Mouse (Mus musculus) central nervous system, embryonic 14 days (tissue): ENCODE data around the gene Slfn4. TPM values are rescaled to one million over a fixed set of nuclear protein-coding genes. Genes with fewer than 3 reads are reported as not detected.

Experiments used
- polyA plus RNA-seq: library from polyadenylated mRNA; depleted of rRNA; stranded (reverse); fragments of >200 nt; gene quantifications from 2 replicates; pipeline ENCODE4 v1.2.3, GENCODE M21; 2012; rRNA removed

Slfn4 gene
- polyA plus RNA-seq: 1.2 and 3.1 TPM in 2 replicates

GRCm38 (mm10) chr11:83174948-83175539 is at the start of gene Slfn4:
Slfn4 (plus strand) TSS chr11:83175186.

GRCm38 (mm10) chr11:83191134-83191893 is 16.3 kb downstream of the Slfn4 start, which contains the start of gene Slfn3:
Slfn3 (plus strand) TSS chr11:83191330.

Other genes starting within 250 kb of the Slfn4 start
- 1.9 and 2.2 TPM in 2 replicates for gene Slfn5, start 223.8 kb upstream of the Slfn4 start, polyA plus RNA-seq
- 3.3 and 3.7 TPM in 2 replicates for gene Slfn9, start 183.4 kb upstream of the Slfn4 start, polyA plus RNA-seq
- gene Slfn8, start 154.4 kb upstream of the Slfn4 start, polyA plus RNA-seq: 0.43 and 0.66 TPM in 2 replicates
- 2.2 and 3.4 TPM in 2 replicates for gene Slfn2, start 110.1 kb upstream of the Slfn4 start, polyA plus RNA-seq
- 0.45 and 0.84 TPM in 2 replicates for gene Slfn1, start 58.3 kb upstream of the Slfn4 start, polyA plus RNA-seq
- 0.26 and 0.50 TPM in 2 replicates for gene Slfn3, start 16.1 kb downstream of the Slfn4 start, polyA plus RNA-seq
- gene Slfn14, start 111.5 kb downstream of the Slfn4 start, polyA plus RNA-seq: 0.04 and 0.06 TPM in 2 replicates
- gene Ap2b1, start 123.8 kb downstream of the Slfn4 start, polyA plus RNA-seq: 91.3 and 95.0 TPM in 2 replicates
- 13.1 and 15.2 TPM in 2 replicates for gene Pex12, start 127.4 kb downstream of the Slfn4 start, polyA plus RNA-seq
- 43.2 and 47.1 TPM in 2 replicates for gene Rasl10b, start 234.0 kb downstream of the Slfn4 start, polyA plus RNA-seq